Mouse (Mus musculus) forebrain, embryonic 16.5 days (tissue): ENCODE measurements around the gene Foxp1. TPM values are rescaled to one million over a fixed set of nuclear protein-coding genes. Genes with fewer than 3 reads are reported as not detected.

Source experiments
- ATAC-seq: fragments of 200-750 bp; cut with Nextera tagmentation; 2 replicates; pipeline ENCODE4 v1.8.0; 2017; ENCODE audit warnings: mild to moderate bottlenecking, moderate library complexity
- H3K27ac ChIP-seq: fragments of 300-500 bp; sonication (generic); 2 replicates; pipeline ENCODE4 v1.5.1; 2014; ENCODE audit warnings: low read length, control low read depth
- H3K27me3 ChIP-seq: fragments of 300-500 bp; sonication (generic); replicated peaks from 2 replicates; pipeline ENCODE4 v1.6.1; 2014; ENCODE audit warnings: low read length; ENCODE audit not compliant: control insufficient read depth, insufficient read depth
- H3K36me3 ChIP-seq: fragments of 300-500 bp; sonication (generic); 2 replicates; pipeline ENCODE4 v1.6.1; 2014; ENCODE audit not compliant: control insufficient read depth, insufficient read depth
- H3K4me1 ChIP-seq: fragments of 300-500 bp; sonication (generic); replicated peaks from 2 replicates; pipeline ENCODE4 v1.6.1; 2014; ENCODE audit warnings: low read length; ENCODE audit not compliant: control insufficient read depth, insufficient read depth
- H3K4me2 ChIP-seq: fragments of 300-500 bp; sonication (generic); 2 replicates; pipeline ENCODE4 v1.6.1; 2014; ENCODE audit warnings: mild to moderate bottlenecking, low read length, control low read depth
- H3K4me3 ChIP-seq: fragments of 300-500 bp; sonication (generic); replicated peaks from 2 replicates; pipeline ENCODE4 v1.5.1; 2014; ENCODE audit warnings: mild to moderate bottlenecking, low read length, control low read depth
- H3K9ac ChIP-seq: fragments of 300-500 bp; sonication (generic); replicated peaks from 2 replicates; pipeline ENCODE4 v1.6.1; 2014; ENCODE audit warnings: low read depth, low read length, control low read depth
- H3K9me3 ChIP-seq: fragments of 300-500 bp; sonication (generic); 2 replicates; pipeline ENCODE4 v1.6.1; 2016; ENCODE audit warnings: low read length; ENCODE audit not compliant: control insufficient read depth
- whole genome bisulfite sequencing: fragments of 180-500 bp; shearing (Covaris S2); extraction: QIAGEN DNeasy Blood & Tissue Kit; methylation state at CpG from one replicate; pipeline ENCODE4 v1.1.7; 2014; 5-methylcytosine and 5-hydroxymethylcytosine counted together
- polyA plus RNA-seq: library from polyadenylated mRNA; unstranded; fragments of >200 nt; fragmentation: Nextera tagmentation; extraction: Ambion mirVana; gene quantifications from 2 replicates; pipeline ENCODE4 v1.2.1, GENCODE M21; 2015

Gene Foxp1
- polyA plus RNA-seq, 1 experiment from 2014 or later = 123 TPM

- H3K36me3 ChIP-seq = no peaks in the 10 kb centered on the region
- WGBS = 83% methylated on average over 2 of the region's 2 CpGs
- no peak overlapping the region for H3K4me2 ChIP-seq
- no peak for ATAC-seq
- no peak overlapping the region for H3K27ac ChIP-seq
- no peaks in the 10 kb centered on the region for H3K9me3 ChIP-seq
- peaks cover 5% of the 10 kb centered on the region; the same call in 1 of the 2 replicates for H3K4me1 ChIP-seq
- H3K9ac ChIP-seq = no peak overlapping the region
- H3K4me3 ChIP-seq = no peak overlapping the region
- no peaks in the 10 kb centered on the region for H3K27me3 ChIP-seq
Measured at GRCm38 (mm10) chr6:99257676-99258075, 264.8 kb downstream of the Foxp1 start.

GRCm38 (mm10) chr6:99253331-99253730 is 269.2 kb downstream of the Foxp1 start:
- H3K27me3 ChIP-seq = no peaks in the 10 kb centered on the region
- ATAC-seq = no peak
- no peak overlapping the region for H3K4me2 ChIP-seq
- WGBS = 87% methylated on average over 8 of the region's 8 CpGs
- no peak overlapping the region for H3K4me3 ChIP-seq
- H3K9ac ChIP-seq = no peak overlapping the region
- no peaks in the 10 kb centered on the region for H3K36me3 ChIP-seq
- no peak overlapping the region for H3K27ac ChIP-seq
- no peaks in the 10 kb centered on the region for H3K9me3 ChIP-seq
- H3K4me1 ChIP-seq = peaks cover 2% of the 10 kb centered on the region; the same call in 1 of the 2 replicates

DNA sequence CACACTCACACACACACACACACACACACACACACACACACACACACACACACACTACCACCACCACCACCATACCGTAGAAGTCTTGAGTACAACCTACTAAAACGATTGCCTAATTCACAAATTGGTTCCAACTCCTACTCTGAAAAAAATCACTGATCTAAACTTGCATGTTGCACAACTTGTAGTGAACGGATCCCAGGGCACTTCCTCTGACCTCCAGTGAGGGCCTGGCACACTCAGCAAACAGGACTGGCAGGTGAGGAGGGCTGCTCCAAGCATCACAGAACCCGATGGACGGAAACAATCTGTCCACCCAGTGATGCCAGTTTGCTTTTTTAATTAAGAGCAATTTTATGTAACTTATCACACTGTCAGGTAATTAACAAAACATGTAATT is 269.7 kb downstream of the Foxp1 start:
- H3K36me3 ChIP-seq = no peaks in the 10 kb centered on the region
- H3K27ac ChIP-seq = no peak overlapping the region
- no peak overlapping the region for H3K9ac ChIP-seq
- no peaks in the 10 kb centered on the region for H3K9me3 ChIP-seq
- no peak overlapping the region for H3K4me3 ChIP-seq
- H3K4me1 ChIP-seq = peaks cover 2% of the 10 kb centered on the region; the same call in 1 of the 2 replicates
- no peak for ATAC-seq
- 71% methylated on average over 5 of the region's 5 CpGs for WGBS
- H3K27me3 ChIP-seq = no peaks in the 10 kb centered on the region
- H3K4me2 ChIP-seq = no peak overlapping the region

- H3K9ac ChIP-seq = no peak overlapping the region
- H3K4me1 ChIP-seq = peaks cover 2% of the 10 kb centered on the region; the same call in 1 of the 2 replicates
- no peak overlapping the region for H3K4me3 ChIP-seq
- no peak overlapping the region for H3K4me2 ChIP-seq
- H3K36me3 ChIP-seq = no peaks in the 10 kb centered on the region
- H3K9me3 ChIP-seq = no peaks in the 10 kb centered on the region
- no peak for ATAC-seq
- H3K27ac ChIP-seq = no peak overlapping the region
- 92% methylated on average over 4 of the region's 4 CpGs for WGBS
- H3K27me3 ChIP-seq = no peaks in the 10 kb centered on the region
Measured at GRCm38 (mm10) chr6:99251924-99252323, 270.6 kb downstream of the Foxp1 start.

DNA sequence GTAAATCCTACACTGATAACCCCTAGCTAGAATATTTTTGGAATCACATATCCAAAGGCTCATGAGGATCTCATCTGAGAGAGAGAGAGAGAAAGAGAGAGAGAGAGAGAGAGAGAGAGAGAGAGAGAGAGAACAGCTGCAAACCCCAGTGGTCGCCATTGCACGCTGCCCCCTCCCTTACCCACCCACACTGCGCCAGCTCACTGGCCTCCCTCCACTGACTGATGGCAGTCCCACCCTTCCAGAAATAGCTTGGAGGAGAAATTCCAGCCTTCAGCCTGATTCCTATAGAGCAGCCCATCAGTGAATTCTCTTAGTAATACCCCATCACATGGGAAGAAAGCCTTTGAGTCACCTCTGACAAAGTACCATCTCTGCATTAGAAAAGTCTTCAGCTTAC is 271.3 kb downstream of the Foxp1 start:
- Histone ChIP-seq H3K27ac (no peak overlapping the region), H3K9me3 (no peaks in the 10 kb centered on the region), H3K4me3 (no peak overlapping the region), H3K27me3 (no peaks in the 10 kb centered on the region), H3K4me1 (peaks cover 2% of the 10 kb centered on the region; the same call in 1 of the 2 replicates), H3K9ac (no peak overlapping the region), H3K36me3 (no peaks in the 10 kb centered on the region), H3K4me2 (no peak overlapping the region)
- no peak for ATAC-seq
- 79% methylated on average over 3 of the region's 3 CpGs for WGBS

DNA sequence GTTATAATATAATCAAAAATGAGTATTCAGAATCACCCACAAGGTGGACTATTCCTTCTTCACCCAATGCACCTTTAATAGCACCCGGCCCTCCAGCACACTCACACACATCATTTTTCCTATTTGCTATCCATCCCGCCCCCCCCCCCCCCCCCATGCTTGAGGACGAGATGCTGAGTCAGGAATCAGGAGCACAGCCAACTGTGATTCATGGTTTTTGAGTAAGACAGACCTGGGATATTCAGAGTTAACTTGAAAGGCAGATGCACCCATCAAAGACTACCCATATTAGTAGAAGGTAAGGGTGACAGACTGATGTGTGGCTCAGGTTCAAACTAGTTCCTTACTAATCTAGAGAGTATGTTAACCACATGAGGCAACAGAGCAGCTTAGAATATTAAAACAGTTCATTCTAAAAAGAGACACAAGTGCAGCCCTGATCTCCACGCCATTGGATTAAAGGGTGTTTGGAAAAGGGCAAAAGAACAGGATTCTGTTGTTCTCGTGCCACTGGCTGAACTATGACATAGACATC is 273.0 kb downstream of the Foxp1 start:
- no peak overlapping the region for H3K4me2 ChIP-seq
- H3K27ac ChIP-seq = no peak overlapping the region
- no peaks in the 10 kb centered on the region for H3K27me3 ChIP-seq
- no peaks in the 10 kb centered on the region for H3K36me3 ChIP-seq
- ATAC-seq = no peak
- no peak overlapping the region for H3K4me3 ChIP-seq
- 67% methylated on average over 5 of the region's 5 CpGs for WGBS
- H3K9ac ChIP-seq = no peak overlapping the region
- no peaks in the 10 kb centered on the region for H3K9me3 ChIP-seq
- peaks cover 2% of the 10 kb centered on the region; the same call in 1 of the 2 replicates for H3K4me1 ChIP-seq

- no peak overlapping the region for H3K27ac ChIP-seq
- no peak overlapping the region for H3K9ac ChIP-seq
- no peaks in the 10 kb centered on the region for H3K36me3 ChIP-seq
- H3K9me3 ChIP-seq = no peaks in the 10 kb centered on the region
- no peak for ATAC-seq
- H3K27me3 ChIP-seq = no peaks in the 10 kb centered on the region
- peaks cover 2% of the 10 kb centered on the region; the same call in 1 of the 2 replicates for H3K4me1 ChIP-seq
- WGBS = 88% methylated on average over 8 of the region's 8 CpGs
- no peak overlapping the region for H3K4me3 ChIP-seq
- H3K4me2 ChIP-seq = no peak overlapping the region
Measured at GRCm38 (mm10) chr6:99248396-99248795, 274.1 kb downstream of the Foxp1 start.

- Histone ChIP-seq H3K4me3 (no peak overlapping the region), H3K9ac (no peak overlapping the region), H3K36me3 (no peaks in the 10 kb centered on the region), H3K27me3 (no peaks in the 10 kb centered on the region), H3K4me2 (no peak overlapping the region), H3K4me1 (no peaks in the 10 kb centered on the region), H3K9me3 (no peaks in the 10 kb centered on the region), H3K27ac (no peak overlapping the region)
- WGBS = 95% methylated on average over 10 of the region's 10 CpGs
- ATAC-seq = no peak
Measured at GRCm38 (mm10) chr6:99241625-99242395, 280.7 kb downstream of the Foxp1 start.

GRCm38 (mm10) chr6:99240764-99241163 is 281.8 kb downstream of the Foxp1 start:
- ATAC-seq = no peak
- Histone ChIP-seq H3K27me3 (no peaks in the 10 kb centered on the region), H3K27ac (no peak overlapping the region), H3K4me3 (no peak overlapping the region), H3K9me3 (no peaks in the 10 kb centered on the region), H3K4me1 (no peaks in the 10 kb centered on the region), H3K9ac (no peak overlapping the region), H3K4me2 (no peak overlapping the region), H3K36me3 (no peaks in the 10 kb centered on the region)
